Mouse (Mus musculus) urinary bladder, adult 18-20 months (tissue): ENCODE data around the gene Gkap1.

Experiments used
- DNase-seq, 2 experiments: peaks; one replicate each; pipeline ENCODE4 v3.0.0; 2022; ENCODE audit warnings: low spot score in 2 of 2, mixed read lengths in 2 of 2

Gene Gkap1

GRCm38 (mm10) chr13:58201908-58202307 lies 73.6 kb downstream of the Gkap1 start:
- DNase-seq: no peak

GRCm38 (mm10) chr13:58201343-58201742 lies 74.2 kb downstream of the Gkap1 start:
- no peak for DNase-seq

GRCm38 (mm10) chr13:58197981-58198640 lies 77.4 kb downstream of the Gkap1 start:
- no peak for DNase-seq

- no peak for DNase-seq
Observed at GRCm38 (mm10) chr13:58197211-58197610, 78.3 kb downstream of the Gkap1 start.

- DNase-seq: no peak
Observed at GRCm38 (mm10) chr13:58194908-58195307, 80.6 kb downstream of the Gkap1 start.

DNA sequence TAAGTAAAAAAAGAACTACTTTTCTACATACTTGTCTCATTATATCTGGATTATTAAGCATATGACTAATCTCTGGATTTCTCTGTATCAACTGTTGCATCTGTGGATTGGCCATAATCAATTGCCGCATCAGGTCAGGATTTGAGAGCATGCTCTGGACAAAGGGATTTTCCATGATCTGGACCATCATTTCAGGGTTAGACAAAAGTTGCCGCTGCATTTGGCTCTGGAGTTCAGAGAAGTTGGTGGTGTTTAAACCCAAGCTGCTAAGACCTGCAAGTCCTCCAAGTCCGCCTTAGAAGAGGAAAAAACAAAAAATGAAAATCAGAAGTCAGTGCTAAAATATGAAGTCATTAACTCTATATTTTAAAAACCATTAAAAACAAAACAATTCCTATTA lies 82.3 kb downstream of the Gkap1 start:
- no peak for DNase-seq

GRCm38 (mm10) chr13:58192146-58192545 lies 83.4 kb downstream of the Gkap1 start:
- no peak for DNase-seq

DNA sequence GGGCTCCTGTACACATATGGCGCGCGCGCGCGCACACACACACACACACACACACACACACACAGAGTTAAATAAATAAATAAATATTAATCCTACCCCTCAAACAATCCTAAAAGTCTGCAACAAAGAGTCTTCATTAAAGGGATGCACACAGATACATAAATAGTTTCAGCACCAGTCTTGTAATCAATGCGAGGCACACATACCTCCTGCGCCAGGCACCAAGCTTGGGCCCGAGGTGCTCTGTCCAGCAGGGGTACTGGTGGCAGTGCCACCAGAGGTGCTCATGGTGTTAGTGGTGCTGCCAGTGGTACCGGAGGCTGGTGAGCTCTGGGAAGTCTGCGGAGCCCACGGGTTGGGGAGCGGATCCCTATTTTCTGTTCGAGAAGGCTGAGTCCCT lies 84.0 kb downstream of the Gkap1 start:
- no peak for DNase-seq

DNA sequence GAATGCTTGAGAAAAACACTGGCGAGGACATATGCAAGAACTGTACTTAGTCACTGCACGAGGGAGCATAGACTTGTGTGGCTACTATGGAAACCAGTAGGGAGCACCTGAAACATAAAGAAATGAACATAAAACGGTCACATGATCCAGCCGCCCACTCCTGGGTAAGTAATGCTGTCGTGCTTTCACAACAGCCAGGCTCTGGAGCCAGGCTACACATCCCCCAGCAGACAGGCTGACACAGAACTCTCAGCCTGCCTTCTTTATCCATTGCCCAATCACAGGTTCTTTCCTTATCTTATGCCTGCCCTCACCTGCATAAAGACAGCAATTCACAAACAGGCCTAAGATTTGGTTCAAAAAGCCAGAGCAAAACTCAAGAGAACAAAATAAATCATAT lies 86.0 kb downstream of the Gkap1 start:
- DNase-seq: no peak

- DNase-seq: peak; percentile 69 to 86
Observed at GRCm38 (mm10) chr13:58188412-58188811, 87.1 kb downstream of the Gkap1 start.

DNA sequence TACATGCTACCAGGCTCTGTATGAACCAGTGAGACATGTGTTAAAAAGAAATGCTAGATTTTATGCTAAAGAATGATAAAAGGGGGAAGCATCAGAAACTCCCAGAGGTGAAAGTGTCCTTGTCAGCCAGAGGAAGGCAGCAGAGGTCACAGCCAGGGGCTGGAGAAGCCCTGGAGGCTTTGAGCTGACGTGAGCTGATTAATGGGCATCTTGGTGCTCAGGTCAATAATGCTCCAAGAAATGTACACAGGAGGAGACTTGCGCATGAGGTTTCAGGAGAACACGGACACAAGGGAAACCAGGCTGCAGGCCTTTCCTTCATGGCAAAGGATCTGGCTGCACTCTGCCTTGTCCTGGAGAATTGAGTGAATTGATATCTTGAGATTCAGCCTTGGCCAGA lies 87.7 kb downstream of the Gkap1 start:
- DNase-seq: no peak

GRCm38 (mm10) chr13:58186281-58186680 lies 89.2 kb downstream of the Gkap1 start:
- DNase-seq: no peak

DNA sequence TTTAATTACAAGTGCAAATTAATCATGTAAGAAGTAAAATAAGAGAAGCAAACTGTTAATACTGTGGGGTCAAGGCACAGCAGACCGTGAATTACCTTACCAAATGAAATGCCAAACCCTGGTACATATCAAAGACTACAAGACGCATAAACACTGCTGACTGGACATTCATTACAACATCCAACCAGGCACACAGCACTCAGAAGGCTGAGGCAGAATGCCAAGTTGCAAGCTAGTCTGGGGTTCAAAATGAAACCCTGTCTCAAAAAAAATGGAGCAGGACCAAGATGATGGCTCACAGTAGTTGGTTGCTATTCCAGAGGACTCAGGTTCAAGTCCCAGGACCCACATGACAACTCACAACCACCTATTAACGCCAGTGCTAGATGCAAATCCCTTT lies 91.4 kb downstream of the Gkap1 start:
- DNase-seq: no peak
